Mouse (Mus musculus) kidney, adult 2 months (tissue): ENCODE data around the gene Hoxc5. TPM values are rescaled to one million over a fixed set of nuclear protein-coding genes. Genes with fewer than 3 reads are reported as not detected.

Source experiments
- DNase-seq: peaks from one replicate; pipeline ENCODE4 v3.0.0; 2021
- H3K27ac ChIP-seq: fragments of 200-500 bp; 2 replicates; pipeline ENCODE4 v1.5.1; 2012; ENCODE audit warnings: low read depth, low read length, control low read depth, inconsistent platforms; ENCODE audit not compliant: insufficient read depth
- H3K27me3 ChIP-seq: fragments of 200-500 bp; replicated peaks from 2 replicates; pipeline ENCODE4 v1.6.1; 2012; ENCODE audit warnings: mild to moderate bottlenecking, moderate library complexity, low read length, inconsistent platforms; ENCODE audit not compliant: control insufficient read depth, insufficient read depth
- H3K36me3 ChIP-seq: fragments of 200-500 bp; 2 replicates; pipeline ENCODE4 v1.6.1; 2012; ENCODE audit warnings: mild to moderate bottlenecking, moderate library complexity, low read length, inconsistent platforms; ENCODE audit not compliant: control insufficient read depth, insufficient read depth
- H3K4me1 ChIP-seq: fragments of 200-500 bp; 2 replicates; pipeline ENCODE4 v1.6.1; 2011; ENCODE audit warnings: low read length; ENCODE audit not compliant: control insufficient read depth, insufficient read depth
- H3K4me3 ChIP-seq: fragments of 200-500 bp; 2 replicates; pipeline ENCODE4 v1.5.1; 2011; ENCODE audit warnings: mild to moderate bottlenecking, low read depth, low read length, control low read depth; ENCODE audit not compliant: insufficient read depth
- CTCF ChIP-seq: fragments of 200-500 bp; conservative IDR thresholded peaks from 2 replicates; pipeline ENCODE4 v1.5.1; 2011; ENCODE audit warnings: low read depth, mild to moderate bottlenecking, control low read depth, low read length, moderate library complexity, mixed read lengths; ENCODE audit not compliant: insufficient read depth, insufficient read length
- POLR2A ChIP-seq: fragments of 200-500 bp; IDR thresholded peaks from one replicate; pipeline ENCODE4 v1.6.1; 2011; ENCODE audit warnings: low read depth, low read length, control low read depth
- WGBS: fragments of 180-500 bp; shearing (Covaris S2); methylation state at CpG from one replicate; pipeline ENCODE4 v1.1.7; 2018; 5-methylcytosine and 5-hydroxymethylcytosine counted together
- polyA plus RNA-seq: library from polyadenylated mRNA; depleted of rRNA; stranded (reverse); fragments of >200 nt; gene quantifications from 2 replicates; pipeline ENCODE4 v1.2.3, GENCODE M21; 2012

The Hoxc5 gene
- polyA plus RNA-seq, 1 experiment, result 4.0 TPM

- Histone ChIP-seq H3K27me3 (peaks cover 25% of the 10 kb centered on the region), H3K27ac (no peak overlapping the region), H3K4me3 (no peak overlapping the region), H3K4me1 (no peaks in the 10 kb centered on the region), H3K36me3 (no peaks in the 10 kb centered on the region)
- no peak for DNase-seq
- WGBS, result 1% methylated on average over 24 of the region's 24 CpGs
- no peak for TF ChIP-seq CTCF
- no peak for TF ChIP-seq POLR2A
Measured at GRCm38 (mm10) chr15:102922012-102922362, 45.3 kb upstream of the Hoxc5 start.

- Histone ChIP-seq H3K4me1 (no peaks in the 10 kb centered on the region), H3K27ac (no peak overlapping the region), H3K36me3 (no peaks in the 10 kb centered on the region), H3K27me3 (peaks cover 27% of the 10 kb centered on the region), H3K4me3 (no peak overlapping the region)
- TF ChIP-seq POLR2A (no peak), CTCF (no peak)
- DNase-seq, result no peak
- 37% methylated on average over 6 of the region's 6 CpGs for WGBS
Measured at GRCm38 (mm10) chr15:102922636-102923500, 44.4 kb upstream of the Hoxc5 start.

- H3K4me1 ChIP-seq, result no peaks in the 10 kb centered on the region
- no peak overlapping the region for H3K4me3 ChIP-seq
- 5% methylated on average over 40 of the region's 40 CpGs for WGBS
- no peak for TF ChIP-seq CTCF
- no peak for TF ChIP-seq POLR2A
- H3K27ac ChIP-seq, result no peak overlapping the region
- no peak for DNase-seq
- peaks cover 11% of the 10 kb centered on the region for H3K27me3 ChIP-seq
- no peaks in the 10 kb centered on the region for H3K36me3 ChIP-seq
Measured at GRCm38 (mm10) chr15:102927032-102927645, 40.1 kb upstream of the Hoxc5 start.

GRCm38 (mm10) chr15:102931706-102932358 lies 35.4 kb upstream of the Hoxc5 start:
- DNase-seq, result no peak
- H3K27me3 ChIP-seq, result peaks cover 16% of the 10 kb centered on the region
- H3K4me1 ChIP-seq, result no peaks in the 10 kb centered on the region
- TF ChIP-seq POLR2A (no peak), CTCF (no peak)
- no peaks in the 10 kb centered on the region for H3K36me3 ChIP-seq
- 8% methylated on average over 23 of the region's 23 CpGs for WGBS
- H3K27ac ChIP-seq, result no peak overlapping the region
- no peak overlapping the region for H3K4me3 ChIP-seq

GRCm38 (mm10) chr15:102934438-102934837 lies 32.8 kb upstream of the Hoxc5 start:
- no peak overlapping the region for H3K27ac ChIP-seq
- WGBS, result 11% methylated on average over 12 of the region's 12 CpGs
- H3K4me3 ChIP-seq, result no peak overlapping the region
- H3K4me1 ChIP-seq, result no peaks in the 10 kb centered on the region
- peaks cover 20% of the 10 kb centered on the region for H3K27me3 ChIP-seq
- DNase-seq, result no peak
- no peaks in the 10 kb centered on the region for H3K36me3 ChIP-seq
- no peak for TF ChIP-seq CTCF
- TF ChIP-seq POLR2A, result no peak

- no peak for DNase-seq
- no peaks in the 10 kb centered on the region for H3K36me3 ChIP-seq
- no peak overlapping the region for H3K27ac ChIP-seq
- no peaks in the 10 kb centered on the region for H3K4me1 ChIP-seq
- no peak overlapping the region for H3K4me3 ChIP-seq
- H3K27me3 ChIP-seq, result peaks cover 20% of the 10 kb centered on the region
- no peak for TF ChIP-seq CTCF
- TF ChIP-seq POLR2A, result no peak
- 3% methylated on average over 27 of the region's 27 CpGs for WGBS
Measured at GRCm38 (mm10) chr15:102934897-102935296, 32.3 kb upstream of the Hoxc5 start.
